Comparison of ENCODE assay signal across 16 mouse cellular contexts in genomic region chr15:96647376-96647775, GRCm38 (mm10). TPM values are rescaled to one million over a fixed set of nuclear protein-coding genes. Genes with fewer than 3 reads are reported as not detected.
DNase-seq lines count a peak whose midpoint lies in the region; ATAC-seq and TF ChIP-seq lines count a peak whose summit lies in the region.
"Had no signal": no experiment of that assay in that cellular context is flagged by ENCODE, and none has a peak within 500 bp of the region (broad histone marks: within the 10 kb centered on the region; RNA-seq: fewer than 3 reads in every experiment).

No protein-coding gene starts in this region.

- H3K27me3 ChIP-seq in heart, embryonic 10.5 days (ENCODE audit: insufficient read depth, poor library complexity, severe bottlenecking) = no peaks in the 10 kb centered on the region
- no peaks in the 10 kb centered on the region for H3K27me3 ChIP-seq in kidney, embryonic 15.5 days
- H3K27me3 ChIP-seq in intestine, postnatal 0 days (replicated peaks; ENCODE audit: control insufficient read depth, insufficient read depth, low read length) = no peaks in the 10 kb centered on the region

- no peaks in the 10 kb centered on the region for H3K36me3 ChIP-seq in heart, embryonic 10.5 days
- H3K36me3 ChIP-seq in kidney, embryonic 15.5 days = no peaks in the 10 kb centered on the region
- H3K36me3 ChIP-seq in intestine, postnatal 0 days (ENCODE audit: control insufficient read depth, insufficient read depth) = no peaks in the 10 kb centered on the region

- 0 out of 2 replicates have a peak overlapping the region, but pooled peaks have one; percentile 19 for H3K4me2 ChIP-seq in kidney, embryonic 15.5 days
- 0 out of 2 replicates have a peak overlapping the region, but pooled peaks have one; percentile 9 for H3K4me2 ChIP-seq in intestine, postnatal 0 days (replicated peaks; ENCODE audit: low read depth)

- ATAC-seq in kidney, embryonic 15.5 days (replicated peaks; ENCODE audit: low FRiP score) = no peak
- ATAC-seq in intestine, postnatal 0 days = no peak
- ATAC-seq: Patski had no signal

- no peaks in the 10 kb centered on the region for H3K9me3 ChIP-seq in heart, embryonic 10.5 days
- no peaks in the 10 kb centered on the region for H3K9me3 ChIP-seq in kidney, embryonic 15.5 days (replicated peaks)
- no peaks in the 10 kb centered on the region for H3K9me3 ChIP-seq in intestine, postnatal 0 days (ENCODE audit: control insufficient read depth)

- H3K9ac ChIP-seq in kidney, embryonic 15.5 days = no peak overlapping the region
- no peak overlapping the region for H3K9ac ChIP-seq in intestine, postnatal 0 days (ENCODE audit: low read depth, low read length)

- WGBS in heart, embryonic 10.5 days = 28% methylated on average over 15 of the region's 15 CpGs
- 36% methylated on average over 14 of the region's 15 CpGs for WGBS in kidney, embryonic 15.5 days
- 40% methylated on average over 13 of the region's 15 CpGs for WGBS in intestine, postnatal 0 days

- H3K4me1 ChIP-seq in heart, embryonic 10.5 days = peaks cover 16% of the 10 kb centered on the region
- H3K4me1 ChIP-seq in kidney, embryonic 15.5 days = peaks cover 11% of the 10 kb centered on the region
- H3K4me1 ChIP-seq in intestine, postnatal 0 days (replicated peaks; ENCODE audit: control insufficient read depth, insufficient read depth, low read length) = no peaks in the 10 kb centered on the region

- no peak for TF ChIP-seq CTCF in intestine, postnatal 0 days (IDR thresholded peaks at IDR 0.05; ENCODE audit: low read depth)

- intact Hi-C loops in heart, postnatal 36 days (cut with DNase I) = no loop called here

- DNase-seq in heart, embryonic 10.5 days (ENCODE audit: low spot score) = no peak
- no peak for DNase-seq in heart, postnatal 36 days
- no peak for DNase-seq in kidney, adult 18-20 months
- peak; percentile 39 for DNase-seq in retina, postnatal 1 day
- DNase-seq in layer of hippocampus, adult 8-10 months (ENCODE audit: low spot score in 2 of 2) = no peak
- DNase-seq in testis, postnatal 10 days (ENCODE audit: low spot score) = no peak
- DNase-seq: adrenal gland, postnatal 25 days; B cell, adult 2 months; cerebellum, adult 11-12 months; gastrocnemius, adult 2 months; kidney, adult 9 months; lung, postnatal 10 days had no signal

- peak overlapping the region; percentile 31; the same call in 1 of the 2 replicates for H3K4me3 ChIP-seq in heart, embryonic 10.5 days
- no peak overlapping the region for H3K4me3 ChIP-seq in kidney, embryonic 15.5 days (replicated peaks)
- H3K4me3 ChIP-seq in intestine, postnatal 0 days (ENCODE audit: low read depth, low read length) = no peak overlapping the region
- H3K4me3 ChIP-seq: gastrocnemius, adult 2 months; left cerebral cortex, adult 2 months had no signal

- no peak overlapping the region for H3K27ac ChIP-seq in heart, embryonic 10.5 days
- no peak overlapping the region for H3K27ac ChIP-seq in kidney, embryonic 15.5 days
- H3K27ac ChIP-seq in intestine, postnatal 0 days (ENCODE audit: low read depth, low read length) = no peak overlapping the region
- H3K27ac ChIP-seq: gastrocnemius, adult 2 months; left cerebral cortex, adult 2 months had no signal

RNA-seq across cellular contexts. Expression of gene Slc38a1, which starts 4.7 kb away (rescaled TPM):
- 90.5 and 96.2 TPM in 2 replicates for polyA plus RNA-seq in heart, embryonic 10.5 days (2016; fragmentation: Nextera tagmentation; extraction: Ambion mirVana)
- 10 to 100 TPM; 11.2 to 20.3 TPM for total RNA-seq in heart, postnatal 36 days (2021)
- polyA plus RNA-seq in kidney, embryonic 15.5 days (2015; fragmentation: Nextera tagmentation; extraction: Ambion mirVana) = 69.9 and 74.8 TPM in 2 replicates
- polyA plus RNA-seq in intestine, postnatal 0 days (2015; fragmentation: Nextera tagmentation; extraction: Ambion mirVana) = 78.6 and 79.8 TPM in 2 replicates
- total RNA-seq in layer of hippocampus, adult 8-10 months (2022) = 10 to 100 TPM; 84.8 to 97.3 (median 90.0) TPM

RNA-seq across cellular contexts. Expression of gene Slc38a2, which starts 52.2 kb away (rescaled TPM):
- 113 and 119 TPM in 2 replicates for polyA plus RNA-seq in heart, embryonic 10.5 days (2016; fragmentation: Nextera tagmentation; extraction: Ambion mirVana)
- 100 to 1,000 TPM; 173 to 251 TPM for total RNA-seq in heart, postnatal 36 days (2021)
- polyA plus RNA-seq in kidney, embryonic 15.5 days (2015; fragmentation: Nextera tagmentation; extraction: Ambion mirVana) = 134 and 138 TPM in 2 replicates
- 27.9 and 28.5 TPM in 2 replicates for polyA plus RNA-seq in intestine, postnatal 0 days (2015; fragmentation: Nextera tagmentation; extraction: Ambion mirVana)
- 100 to 1,000 TPM in 1 of 4 experiments, 10 to 100 TPM in 3; 71.8 to 103 (median 85.4) TPM for total RNA-seq in layer of hippocampus, adult 8-10 months (2022)
